Mouse (Mus musculus): ENCODE results near the gene Arpc1b.

Gene Arpc1b

GRCm38 (mm10) chr5:145165184-145165583 is 51.2 kb downstream of the Arpc1b start:
- no peak for DNase-seq (ENCODE audit: low spot score in 2 of 2)

DNA sequence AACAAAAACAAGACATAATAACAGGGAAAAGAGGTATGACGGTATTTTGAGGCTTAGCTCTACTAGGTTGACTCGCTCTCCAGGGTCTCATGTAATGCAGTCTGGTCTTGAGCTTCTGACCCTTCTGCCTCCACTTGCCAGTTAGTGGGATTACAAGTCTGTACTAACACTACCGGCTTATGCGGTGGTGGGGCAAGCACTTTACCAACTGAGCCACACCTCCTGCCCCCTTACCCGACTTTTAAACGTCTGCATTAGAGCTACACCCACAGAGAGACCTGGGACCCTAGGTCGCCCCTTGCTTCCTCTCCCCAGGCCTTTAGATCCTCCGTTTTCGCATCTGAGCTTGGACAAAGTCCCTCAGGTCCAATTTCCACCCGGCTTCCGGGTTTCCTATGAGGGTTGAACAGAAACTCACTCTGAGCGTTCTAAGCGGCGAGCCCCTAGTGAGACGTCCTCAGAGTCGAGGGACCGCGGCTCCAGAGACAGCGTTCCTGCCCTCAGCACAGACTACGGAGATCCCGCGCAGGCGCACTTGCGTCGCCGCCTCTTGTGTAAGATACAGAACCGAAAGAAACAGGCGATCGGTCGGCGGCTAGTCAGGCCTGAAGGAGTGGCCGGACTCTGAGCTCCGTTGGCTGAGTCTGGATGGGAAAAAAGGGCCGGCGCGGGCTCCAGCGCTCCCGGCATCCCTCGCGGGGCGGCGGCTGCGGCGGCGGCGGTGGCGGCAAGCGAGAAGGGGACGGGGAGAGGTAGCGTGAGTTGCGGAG is 52.7 kb downstream of the Arpc1b start, which contains the start of the genes Ptcd1 and Cpsf4:
Ptcd1 (minus strand) TSS at position 573 of the 770 bp plus-strand sequence.
Cpsf4 (plus strand) TSS at position 678 of the 770 bp plus-strand sequence.
- peak; percentile 98 for DNase-seq (ENCODE audit: low spot score in 2 of 2)

GRCm38 (mm10) chr5:145167306-145167661 is 53.3 kb downstream of the Arpc1b start:
- no peak for DNase-seq (ENCODE audit: low spot score in 2 of 2)

- no peak for DNase-seq (ENCODE audit: low spot score in 2 of 2)
Observed at GRCm38 (mm10) chr5:145178461-145178980, 64.5 kb downstream of the Arpc1b start.
